Mouse (Mus musculus) forebrain, embryonic 16.5 days (tissue): ENCODE measurements at regions not wholly inside any gene's neighbourhood (a gene's known extent, or its start where the extent isn't known, plus 50 kb on each side); places are given as distances from the start of the nearest gene placed in this dataset.
A peak's percentile ranks its signal among the peaks of the same experiment; 100 is the strongest.

Experiments used
- ATAC-seq: fragments of 200-750 bp; cut with Nextera tagmentation; 2 replicates; pipeline ENCODE4 v1.8.0; 2017; ENCODE audit warnings: mild to moderate bottlenecking, moderate library complexity
- H3K27ac ChIP-seq: fragments of 300-500 bp; sonication (generic); 2 replicates; pipeline ENCODE4 v1.5.1; 2014; ENCODE audit warnings: low read length, control low read depth
- H3K27me3 ChIP-seq: fragments of 300-500 bp; sonication (generic); replicated peaks from 2 replicates; pipeline ENCODE4 v1.6.1; 2014; ENCODE audit warnings: low read length; ENCODE audit not compliant: control insufficient read depth, insufficient read depth
- H3K36me3 ChIP-seq: fragments of 300-500 bp; sonication (generic); 2 replicates; pipeline ENCODE4 v1.6.1; 2014; ENCODE audit not compliant: control insufficient read depth, insufficient read depth
- H3K4me1 ChIP-seq: fragments of 300-500 bp; sonication (generic); replicated peaks from 2 replicates; pipeline ENCODE4 v1.6.1; 2014; ENCODE audit warnings: low read length; ENCODE audit not compliant: control insufficient read depth, insufficient read depth
- H3K4me2 ChIP-seq: fragments of 300-500 bp; sonication (generic); 2 replicates; pipeline ENCODE4 v1.6.1; 2014; ENCODE audit warnings: mild to moderate bottlenecking, low read length, control low read depth
- H3K4me3 ChIP-seq: fragments of 300-500 bp; sonication (generic); replicated peaks from 2 replicates; pipeline ENCODE4 v1.5.1; 2014; ENCODE audit warnings: mild to moderate bottlenecking, low read length, control low read depth
- H3K9ac ChIP-seq: fragments of 300-500 bp; sonication (generic); replicated peaks from 2 replicates; pipeline ENCODE4 v1.6.1; 2014; ENCODE audit warnings: low read depth, low read length, control low read depth
- H3K9me3 ChIP-seq: fragments of 300-500 bp; sonication (generic); 2 replicates; pipeline ENCODE4 v1.6.1; 2016; ENCODE audit warnings: low read length; ENCODE audit not compliant: control insufficient read depth
- WGBS: fragments of 180-500 bp; shearing (Covaris S2); extraction: QIAGEN DNeasy Blood & Tissue Kit; methylation state at CpG from one replicate; pipeline ENCODE4 v1.1.7; 2014; 5-methylcytosine and 5-hydroxymethylcytosine counted together

DNA sequence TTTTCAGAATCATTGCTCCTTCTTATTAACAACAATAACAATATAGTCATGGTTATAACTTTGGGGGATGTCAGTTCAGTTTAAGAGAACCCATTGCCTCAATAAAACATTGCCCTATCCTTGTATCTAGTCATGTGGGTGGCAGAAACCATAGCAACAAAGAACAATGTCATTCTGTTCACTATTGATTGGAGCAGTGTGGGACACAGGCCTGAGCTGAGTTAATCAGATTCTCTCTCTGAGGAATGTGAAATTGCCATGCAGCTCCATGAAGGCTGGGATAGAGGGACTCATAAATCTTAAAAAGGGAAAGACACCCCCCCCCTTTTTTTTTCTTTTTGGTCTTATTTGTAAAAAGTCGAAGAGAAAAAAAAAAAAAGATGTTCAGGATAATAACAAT lies 165.4 kb upstream of the Pet2 start:
- Histone ChIP-seq H3K9me3 (no peaks in the 10 kb centered on the region), H3K9ac (no peak overlapping the region), H3K27ac (no peak overlapping the region), H3K36me3 (no peaks in the 10 kb centered on the region), H3K4me2 (no peak overlapping the region), H3K4me3 (no peak overlapping the region), H3K27me3 (no peaks in the 10 kb centered on the region), H3K4me1 (no peaks in the 10 kb centered on the region)
- WGBS: 27% methylated on average over 1 of the region's 1 CpGs
- ATAC-seq: no peak

DNA sequence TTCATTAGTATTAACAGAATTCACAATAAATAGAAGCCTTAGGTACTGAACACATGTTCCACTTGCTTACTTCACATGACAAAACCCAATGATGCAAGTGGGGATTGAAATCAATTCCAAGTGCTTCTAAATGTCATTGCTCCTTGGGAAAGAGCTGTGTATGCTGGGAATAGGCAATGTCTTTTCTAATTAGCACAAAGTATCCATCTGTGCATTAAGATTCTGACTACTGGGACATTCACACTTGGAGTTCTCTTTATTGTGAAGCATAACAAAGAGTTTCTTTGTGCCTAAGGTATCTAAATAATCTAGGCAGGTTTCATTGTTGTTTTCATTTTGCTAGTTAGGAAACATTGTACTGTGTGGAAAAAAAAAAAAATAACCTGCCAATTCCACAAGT lies 149.8 kb upstream of the Pet2 start:
- H3K9me3 ChIP-seq: no peaks in the 10 kb centered on the region
- H3K27ac ChIP-seq: no peak overlapping the region
- peak; percentile 50; the same call in 1 of the 2 replicates for ATAC-seq
- H3K4me3 ChIP-seq: no peak overlapping the region
- H3K27me3 ChIP-seq: no peaks in the 10 kb centered on the region
- no peak overlapping the region for H3K4me2 ChIP-seq
- no peaks in the 10 kb centered on the region for H3K4me1 ChIP-seq
- H3K9ac ChIP-seq: no peak overlapping the region
- no peaks in the 10 kb centered on the region for H3K36me3 ChIP-seq
